Mouse (Mus musculus) adrenal gland, postnatal 14 days (tissue): Measurements from ENCODE around the gene Cnih2. TPM values are rescaled to one million over a fixed set of nuclear protein-coding genes. Genes with fewer than 3 reads are reported as not detected.

Experiments
- DNase-seq: peaks from one replicate; pipeline ENCODE4 v3.0.0; 2021; ENCODE audit warnings: mixed read lengths
- total RNA-seq: library from RNA; stranded (reverse); gene quantifications from 2 replicates; pipeline ENCODE4 v1.2.3, GENCODE M21; 2021

Gene Cnih2
- total RNA-seq, 1 experiment from 2014 or later, result 3.1 TPM

- peak; percentile 78 for DNase-seq
Measured at GRCm38 (mm10) chr19:5067867-5068569, 30.3 kb downstream of the Cnih2 start, which contains the start of gene Cd248. TSS of gene Cd248 (plus strand) at chr19:5068078.

GRCm38 (mm10) chr19:5067040-5067799, 31.1 kb downstream of the Cnih2 start:
- no peak for DNase-seq

- DNase-seq, result no peak
Measured at GRCm38 (mm10) chr19:5065104-5065503, 33.2 kb downstream of the Cnih2 start.

DNA sequence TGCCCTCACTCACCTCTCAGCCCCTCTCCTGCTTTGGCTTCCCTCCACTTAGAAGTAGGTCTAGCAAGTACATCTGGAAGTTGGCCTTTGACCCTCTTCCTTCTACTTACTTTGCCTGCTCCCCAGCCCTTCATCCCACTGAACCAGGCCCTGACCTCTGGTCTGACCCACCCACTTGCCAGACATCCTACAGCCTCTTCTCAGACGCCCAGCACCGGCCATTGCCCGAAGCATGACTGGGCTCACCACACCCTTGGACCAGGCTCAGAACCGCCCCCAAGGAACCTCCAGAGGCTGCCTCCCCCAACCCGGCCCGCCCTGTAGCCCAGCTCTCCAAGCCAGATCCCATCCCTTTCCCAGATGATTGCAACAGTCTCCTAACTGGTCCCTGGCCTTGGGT, 35.9 kb downstream of the Cnih2 start:
- no peak for DNase-seq

GRCm38 (mm10) chr19:5062041-5062440, 36.3 kb downstream of the Cnih2 start:
- no peak for DNase-seq

- DNase-seq, result no peak
Measured at GRCm38 (mm10) chr19:5060365-5061330, 37.7 kb downstream of the Cnih2 start.

DNA sequence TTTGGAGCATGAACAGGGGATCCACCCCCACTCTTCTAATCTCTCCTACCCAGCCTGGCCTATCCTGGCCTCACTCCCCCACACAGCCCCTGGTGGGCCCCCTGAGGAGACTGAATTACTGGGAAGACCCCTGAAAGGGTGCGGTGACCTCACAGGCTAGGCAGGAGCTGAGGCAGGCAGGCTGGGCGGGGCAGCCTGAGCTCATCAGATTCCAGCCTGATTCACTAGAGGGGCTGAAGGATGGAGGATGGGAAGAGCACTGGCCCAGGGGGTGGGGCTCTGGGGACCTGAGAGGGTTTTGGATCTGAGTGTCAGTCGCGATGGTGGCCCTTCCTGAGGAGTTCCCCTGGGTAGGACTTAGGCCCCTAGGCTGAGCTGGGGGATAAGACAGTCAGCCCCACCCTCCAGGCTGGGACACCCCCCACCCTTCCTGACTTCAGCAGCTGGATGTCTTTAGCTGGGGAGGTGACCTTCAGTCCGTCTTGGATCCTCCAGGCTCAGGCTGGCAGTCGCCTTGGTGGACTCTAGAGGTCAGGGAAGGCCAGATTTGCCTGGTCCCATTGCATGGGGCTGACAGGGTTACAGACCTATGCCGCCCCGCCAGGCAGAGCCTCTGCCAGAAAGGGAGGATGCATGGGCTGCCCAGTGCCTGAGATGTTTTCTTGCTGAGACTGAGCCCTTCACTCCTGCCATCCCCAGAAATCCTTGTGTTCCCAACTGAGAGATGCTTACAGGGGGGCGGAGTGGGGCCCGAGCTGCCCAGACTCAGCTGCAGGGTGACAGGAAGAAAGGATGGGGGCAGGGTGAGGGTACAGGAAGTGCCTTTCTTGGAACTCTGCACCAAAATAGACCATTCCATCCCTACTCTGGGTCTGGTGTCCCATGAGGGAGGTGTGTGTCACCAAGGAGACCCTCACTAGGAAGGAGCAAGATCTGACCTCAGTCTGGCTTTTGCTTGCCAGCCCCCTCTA, 39.2 kb downstream of the Cnih2 start:
- DNase-seq, result no peak

- DNase-seq, result no peak
Measured at GRCm38 (mm10) chr19:5057876-5058775, 40.2 kb downstream of the Cnih2 start.

GRCm38 (mm10) chr19:5056251-5056650, 42.1 kb downstream of the Cnih2 start:
- DNase-seq, result peak; percentile 38

DNA sequence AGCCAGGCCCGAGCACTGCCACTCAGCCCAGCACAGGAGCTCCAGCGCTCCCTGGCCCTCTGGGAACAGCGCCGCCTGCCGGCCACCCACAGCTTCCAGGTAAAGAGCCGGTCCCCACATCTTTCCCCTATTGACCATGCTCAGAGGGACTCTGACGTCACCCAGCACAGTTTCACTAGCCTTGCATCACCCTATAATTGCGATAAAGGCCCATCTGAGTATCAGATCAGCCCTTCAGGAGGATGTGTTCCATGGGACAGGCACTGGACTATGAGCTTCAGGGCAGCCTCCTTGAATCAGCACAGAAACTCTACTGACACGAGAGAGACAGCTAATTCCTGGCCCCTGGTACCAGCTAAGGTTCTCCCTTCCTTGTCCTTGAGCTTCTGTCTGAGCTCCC, 44.4 kb downstream of the Cnih2 start:
- DNase-seq, result peak; percentile 83

DNA sequence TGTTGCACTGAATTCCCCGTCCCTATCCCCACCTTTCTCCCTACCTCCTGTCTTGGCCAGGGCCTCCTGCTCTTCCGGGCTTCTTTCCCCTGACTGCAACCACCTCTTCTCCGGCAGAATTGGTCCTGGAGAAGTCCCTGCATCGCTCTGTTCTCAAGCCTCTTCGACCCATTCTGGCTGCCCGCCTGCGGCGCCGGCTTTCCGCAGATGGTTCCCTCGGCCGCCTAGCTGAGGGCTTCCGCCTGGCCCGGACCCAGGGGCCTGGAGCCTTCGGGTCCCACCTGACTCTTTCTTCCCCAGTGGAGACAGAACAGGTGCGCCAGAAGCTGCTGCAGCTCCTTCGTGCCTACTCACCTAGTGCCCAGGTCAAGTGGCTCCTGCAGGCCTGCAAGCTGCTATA, 45.5 kb downstream of the Cnih2 start:
- DNase-seq, result no peak

- DNase-seq, result no peak
Measured at GRCm38 (mm10) chr19:5052166-5052822, 46.0 kb downstream of the Cnih2 start.

GRCm38 (mm10) chr19:5051515-5051914, 46.8 kb downstream of the Cnih2 start:
- DNase-seq, result no peak

GRCm38 (mm10) chr19:5051031-5051430, 47.3 kb downstream of the Cnih2 start:
- DNase-seq, result peak; percentile 67

GRCm38 (mm10) chr19:5050047-5050905, 48.0 kb downstream of the Cnih2 start, which contains the start of gene Rin1:
TSS of gene Rin1 (plus strand) at chr19:5050481.
- DNase-seq, result peak; percentile 73

GRCm38 (mm10) chr19:5049325-5049724, 49.0 kb downstream of the Cnih2 start:
- no peak for DNase-seq

DNA sequence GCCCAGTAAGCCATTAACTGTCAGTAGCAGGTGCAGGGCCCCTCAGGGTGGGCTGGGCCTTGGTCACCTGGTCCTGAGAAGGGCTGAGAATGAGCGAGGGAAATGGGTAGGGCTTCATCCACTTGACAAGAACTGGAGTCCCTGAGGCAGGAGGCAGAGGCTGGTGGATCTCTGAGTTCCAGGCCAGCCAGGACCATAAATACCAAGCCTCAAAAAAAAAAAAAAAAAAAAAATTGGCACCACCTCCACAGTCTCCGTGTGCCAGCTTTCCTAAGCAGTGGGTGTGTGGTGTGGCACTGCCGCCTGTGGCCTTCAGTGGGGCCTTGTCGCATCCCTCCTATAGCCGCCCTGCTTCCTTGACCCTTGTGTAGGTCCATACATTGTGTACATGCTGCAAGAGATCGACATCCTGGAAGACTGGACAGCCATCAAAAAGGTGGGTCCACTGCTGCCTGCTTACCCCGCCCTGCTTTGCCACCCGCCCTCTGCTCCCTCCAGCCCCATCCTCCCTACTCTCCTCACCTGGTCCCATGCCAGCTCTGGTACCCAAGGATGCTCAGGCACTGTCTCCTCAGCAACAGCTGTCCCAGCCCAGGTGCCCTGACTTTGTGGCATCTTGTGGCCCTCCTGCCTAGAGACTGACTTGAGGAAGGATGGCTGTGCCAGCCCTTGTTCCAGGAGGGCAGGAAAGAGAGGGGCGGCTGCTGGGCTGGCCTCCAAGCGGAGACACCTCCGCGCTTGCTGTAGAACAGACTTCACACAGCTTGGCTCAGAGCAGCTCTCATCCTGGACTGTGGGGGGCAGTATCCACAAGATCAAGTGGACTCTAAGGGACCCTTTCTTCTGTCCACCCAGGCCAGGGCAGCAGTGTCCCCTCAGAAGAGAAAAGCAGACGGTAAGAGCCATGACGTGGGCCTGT, 49.9 kb downstream of the Cnih2 start:
- no peak for DNase-seq
